Mouse (Mus musculus) heart, embryonic 11.5 days (tissue): ENCODE measurements around the gene Fstl1. TPM values are rescaled to one million over a fixed set of nuclear protein-coding genes. Genes with fewer than 3 reads are reported as not detected.

ENCODE experiments used
- ATAC-seq: fragments of 200-750 bp; cut with Nextera tagmentation; replicated peaks from 2 replicates; pipeline ENCODE4 v1.8.0; 2017; ENCODE audit warnings: moderate library complexity; ENCODE audit not compliant: insufficient number of reproducible peaks, low FRiP score, low TSS enrichment
- H3K27ac ChIP-seq: fragments of 300-500 bp; sonication (generic); 2 replicates; pipeline ENCODE4 v1.5.1; 2014; ENCODE audit warnings: mild to moderate bottlenecking, low read depth, low read length
- H3K27me3 ChIP-seq: fragments of 300-500 bp; sonication (generic); 2 replicates; pipeline ENCODE4 v1.6.1; 2014; ENCODE audit warnings: mild to moderate bottlenecking, low read length, mixed read lengths; ENCODE audit not compliant: control insufficient read depth, insufficient read depth
- H3K36me3 ChIP-seq: fragments of 300-500 bp; sonication (generic); 2 replicates; pipeline ENCODE4 v1.6.1; 2014; ENCODE audit warnings: mild to moderate bottlenecking, low read length, moderate library complexity, mixed read lengths; ENCODE audit not compliant: control insufficient read depth, insufficient read depth
- H3K4me1 ChIP-seq: fragments of 300-500 bp; sonication (generic); 2 replicates; pipeline ENCODE4 v1.6.1; 2014; ENCODE audit warnings: low read length; ENCODE audit not compliant: control insufficient read depth, insufficient read depth
- H3K4me2 ChIP-seq: fragments of 300-500 bp; sonication (generic); 2 replicates; pipeline ENCODE4 v1.6.1; 2014; ENCODE audit warnings: mild to moderate bottlenecking, moderate library complexity
- H3K4me3 ChIP-seq: fragments of 300-500 bp; sonication (generic); 2 replicates; pipeline ENCODE4 v1.5.1; 2014; ENCODE audit warnings: low read depth, low read length
- H3K9ac ChIP-seq: fragments of 300-500 bp; sonication (generic); 2 replicates; pipeline ENCODE4 v1.6.1; 2014; ENCODE audit warnings: mild to moderate bottlenecking, low read depth, low read length, moderate library complexity
- H3K9me3 ChIP-seq: fragments of 300-500 bp; sonication (generic); replicated peaks from 2 replicates; pipeline ENCODE4 v1.6.1; 2016; ENCODE audit warnings: low read length; ENCODE audit not compliant: control insufficient read depth
- WGBS: fragments of 180-500 bp; shearing (Covaris S2); extraction: QIAGEN DNeasy Blood & Tissue Kit; methylation state at CpG from one replicate; pipeline ENCODE4 v1.1.7; 2014; ENCODE audit not compliant: insufficient replicate concordance; 5-methylcytosine and 5-hydroxymethylcytosine counted together
- polyA plus RNA-seq: library from polyadenylated mRNA; unstranded; fragments of >200 nt; fragmentation: Nextera tagmentation; extraction: Ambion mirVana; gene quantifications from 2 replicates; pipeline ENCODE4 v1.2.1, GENCODE M21; 2014

Fstl1 gene
- polyA plus RNA-seq, 1 experiment from 2014 or later, result 503 TPM

DNA sequence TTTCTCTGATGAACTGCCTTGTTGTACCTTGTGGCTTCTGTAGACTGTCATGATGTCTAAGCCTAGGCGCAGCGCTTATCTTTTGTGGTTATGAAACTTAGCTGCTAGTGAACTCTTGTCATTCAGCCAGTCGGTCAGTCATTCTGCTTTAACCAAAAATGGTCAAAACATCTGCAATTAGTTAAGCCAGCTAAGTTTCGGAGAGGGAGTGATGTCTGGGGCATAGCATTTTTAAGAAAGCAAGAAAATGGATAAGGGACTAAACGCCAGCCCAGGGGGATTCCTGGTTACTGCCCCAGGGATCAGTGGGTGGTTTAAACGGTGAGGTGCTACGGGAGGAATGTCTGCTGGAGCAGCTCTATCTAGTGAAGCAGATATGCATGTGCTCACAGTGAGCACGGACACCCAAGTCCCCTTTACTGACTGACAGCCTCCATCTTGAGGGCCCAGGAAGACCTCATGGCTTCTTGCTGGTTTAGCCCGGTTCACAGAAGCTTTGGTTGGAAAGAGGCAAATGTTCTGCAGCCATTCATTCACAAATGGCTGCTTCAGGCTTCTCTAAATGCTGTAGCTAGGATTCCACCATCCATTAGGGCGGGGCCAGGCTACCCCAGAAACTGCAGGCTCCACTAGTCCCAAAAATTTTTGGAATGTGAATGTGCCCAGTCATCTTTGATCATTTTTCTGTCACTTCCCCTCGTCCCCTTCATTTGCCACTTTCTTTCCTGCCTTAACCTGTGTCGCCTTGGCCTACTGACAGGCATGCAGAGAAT, 13.5 kb downstream of the Fstl1 start:
- H3K27ac ChIP-seq, result peak overlapping the region; percentile 89
- peaks cover 8% of the 10 kb centered on the region; the same call in 1 of the 2 replicates for H3K36me3 ChIP-seq
- WGBS, result 37% methylated on average over 12 of the region's 12 CpGs
- peak overlapping the region; percentile 37 for H3K4me2 ChIP-seq
- H3K4me3 ChIP-seq, result no peak overlapping the region
- H3K9ac ChIP-seq, result peak overlapping the region; percentile 34; the same call in 1 of the 2 replicates
- H3K9me3 ChIP-seq, result no peaks in the 10 kb centered on the region
- no peak for ATAC-seq
- H3K27me3 ChIP-seq, result no peaks in the 10 kb centered on the region
- H3K4me1 ChIP-seq, result peaks cover 73% of the 10 kb centered on the region

GRCm38 (mm10) chr16:37790781-37791175, 14.1 kb downstream of the Fstl1 start:
- Histone ChIP-seq H3K36me3 (peaks cover 6% of the 10 kb centered on the region; the same call in 1 of the 2 replicates), H3K27ac (peak overlapping the region; percentile 89), H3K27me3 (no peaks in the 10 kb centered on the region), H3K9me3 (no peaks in the 10 kb centered on the region), H3K4me1 (peaks cover 69% of the 10 kb centered on the region), H3K9ac (peak overlapping the region; percentile 34; the same call in 1 of the 2 replicates), H3K4me2 (peak overlapping the region; percentile 37), H3K4me3 (no peak overlapping the region)
- ATAC-seq, result no peak; the same call in 1 of the 2 replicates
- WGBS, result 45% methylated on average over 8 of the region's 8 CpGs

DNA sequence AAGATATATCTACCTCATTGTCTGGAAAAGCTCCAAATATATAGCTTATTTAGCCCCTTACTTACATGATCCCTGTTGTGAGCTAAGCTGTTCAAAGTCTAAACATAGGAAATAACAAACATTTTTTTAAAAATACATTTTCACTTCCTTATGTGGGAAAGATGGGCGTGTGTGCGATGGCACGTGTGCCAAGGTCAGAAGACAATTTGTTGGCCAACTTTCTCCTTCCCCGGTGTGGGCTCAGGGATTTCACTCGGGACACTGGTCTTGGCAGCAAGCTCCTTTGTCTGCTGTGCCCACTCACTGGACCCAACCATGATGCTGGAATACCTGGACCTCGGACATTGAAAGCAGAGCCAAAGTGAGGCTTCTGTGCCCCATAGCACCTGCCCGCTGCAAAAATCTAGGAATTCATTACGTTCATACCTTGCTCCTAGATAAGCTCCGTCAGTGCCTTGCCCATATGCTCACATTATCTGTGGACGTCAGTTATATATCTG, 19.0 kb downstream of the Fstl1 start:
- Histone ChIP-seq H3K27ac (no peak overlapping the region), H3K9me3 (no peaks in the 10 kb centered on the region), H3K4me3 (no peak overlapping the region), H3K4me2 (no peak overlapping the region), H3K4me1 (peaks cover 26% of the 10 kb centered on the region), H3K9ac (no peak overlapping the region), H3K27me3 (no peaks in the 10 kb centered on the region), H3K36me3 (peaks cover 11% of the 10 kb centered on the region; the same call in 1 of the 2 replicates)
- WGBS, result 66% methylated on average over 10 of the region's 10 CpGs
- ATAC-seq, result no peak

GRCm38 (mm10) chr16:37796270-37796669, 19.6 kb downstream of the Fstl1 start:
- Histone ChIP-seq H3K4me2 (no peak overlapping the region), H3K27me3 (no peaks in the 10 kb centered on the region), H3K36me3 (peaks cover 11% of the 10 kb centered on the region; the same call in 1 of the 2 replicates), H3K9me3 (no peaks in the 10 kb centered on the region), H3K27ac (no peak overlapping the region), H3K4me3 (no peak overlapping the region), H3K9ac (no peak overlapping the region), H3K4me1 (peaks cover 20% of the 10 kb centered on the region)
- WGBS, result 56% methylated on average over 11 of the region's 11 CpGs
- ATAC-seq, result no peak

DNA sequence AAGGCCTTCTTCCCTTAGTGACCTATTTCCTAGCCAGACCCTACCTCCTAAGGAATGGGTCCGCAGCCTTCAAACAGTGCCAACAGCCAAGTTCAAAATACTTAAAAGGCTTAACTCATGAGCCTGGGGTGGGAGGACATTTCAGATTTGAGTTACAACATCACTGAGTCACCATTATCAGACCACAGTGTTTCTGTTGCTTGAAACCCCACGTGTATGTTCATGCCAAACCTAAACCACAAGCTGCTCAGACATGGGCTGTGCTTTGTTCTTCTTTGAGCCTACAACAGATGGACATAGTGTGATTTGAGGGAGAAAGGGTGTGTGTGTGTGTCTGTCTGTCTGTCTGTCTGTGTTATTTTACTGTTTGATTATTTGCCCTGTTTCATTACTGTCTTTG, 24.4 kb downstream of the Fstl1 start:
- Histone ChIP-seq H3K4me1 (peaks cover 3% of the 10 kb centered on the region), H3K36me3 (peaks cover 36% of the 10 kb centered on the region), H3K9me3 (0 out of 2 replicates have a peak, but pooled peaks cover 2% of the 10 kb centered on the region), H3K9ac (no peak overlapping the region), H3K27ac (no peak overlapping the region), H3K4me3 (no peak overlapping the region), H3K4me2 (no peak overlapping the region), H3K27me3 (no peaks in the 10 kb centered on the region)
- no peak for ATAC-seq
- WGBS, result 81% methylated on average over 2 of the region's 2 CpGs

DNA sequence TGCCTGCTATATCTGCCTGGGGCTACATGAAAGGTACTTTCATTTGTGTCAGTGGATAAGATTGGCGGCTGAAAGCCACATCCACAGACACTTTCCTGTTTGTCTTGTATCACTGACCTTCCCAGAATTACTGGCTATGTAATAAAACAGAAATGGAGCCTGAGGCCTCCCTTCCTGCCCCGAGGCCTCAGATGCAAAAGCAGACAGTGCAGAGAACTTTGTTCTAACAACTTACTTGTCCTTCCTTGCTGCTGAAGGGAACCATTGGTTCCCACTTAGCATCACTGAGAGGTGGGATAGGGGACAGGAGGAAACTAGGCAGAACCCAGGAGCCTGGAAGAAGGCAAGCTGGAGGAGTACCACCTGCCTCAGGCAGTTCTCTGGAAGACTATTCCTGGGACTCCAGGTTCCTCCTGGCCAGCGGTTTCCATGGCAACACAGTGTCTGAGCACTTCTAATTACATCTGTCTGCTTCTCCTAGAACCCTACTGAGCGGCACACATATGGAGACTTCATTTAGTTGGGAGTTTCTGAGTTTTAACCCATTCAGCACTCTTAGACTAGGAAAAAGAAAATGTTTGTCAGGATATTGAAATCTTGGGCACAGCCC, 26.1 kb downstream of the Fstl1 start:
- 74% methylated on average over 4 of the region's 4 CpGs for WGBS
- Histone ChIP-seq H3K9ac (no peak overlapping the region), H3K27me3 (no peaks in the 10 kb centered on the region), H3K4me2 (no peak overlapping the region), H3K4me1 (peaks cover 3% of the 10 kb centered on the region; the same call in 1 of the 2 replicates), H3K36me3 (peaks cover 36% of the 10 kb centered on the region), H3K9me3 (0 out of 2 replicates have a peak, but pooled peaks cover 2% of the 10 kb centered on the region), H3K4me3 (no peak overlapping the region), H3K27ac (no peak overlapping the region)
- ATAC-seq, result no peak; the same call in 1 of the 2 replicates

GRCm38 (mm10) chr16:37803387-37803950, 26.8 kb downstream of the Fstl1 start:
- WGBS, result 92% methylated on average over 9 of the region's 9 CpGs
- ATAC-seq, result no peak
- H3K9ac ChIP-seq, result no peak overlapping the region
- no peaks in the 10 kb centered on the region for H3K27me3 ChIP-seq
- H3K36me3 ChIP-seq, result peaks cover 36% of the 10 kb centered on the region
- 0 out of 2 replicates have a peak, but pooled peaks cover 2% of the 10 kb centered on the region for H3K9me3 ChIP-seq
- H3K4me3 ChIP-seq, result no peak overlapping the region
- no peak overlapping the region for H3K27ac ChIP-seq
- peaks cover 7% of the 10 kb centered on the region; the same call in 1 of the 2 replicates for H3K4me1 ChIP-seq
- H3K4me2 ChIP-seq, result no peak overlapping the region

GRCm38 (mm10) chr16:37805746-37806495, 29.2 kb downstream of the Fstl1 start:
- H3K27me3 ChIP-seq, result no peaks in the 10 kb centered on the region

More at GRCm38 (mm10) chr16:37805746-37806495, 29.2 kb downstream of the Fstl1 start:
- Histone ChIP-seq H3K27ac (no peak overlapping the region), H3K36me3 (peaks cover 31% of the 10 kb centered on the region), H3K9me3 (0 out of 2 replicates have a peak, but pooled peaks cover 2% of the 10 kb centered on the region), H3K4me3 (no peak overlapping the region), H3K9ac (no peak overlapping the region), H3K4me1 (peaks cover 16% of the 10 kb centered on the region), H3K4me2 (no peak overlapping the region)
- no peak for ATAC-seq
- WGBS, result 66% methylated on average over 3 of the region's 3 CpGs
